Mouse (Mus musculus) CH12.LX (cell line): ENCODE measurements around the gene Mrpl52. TPM values are rescaled to one million over a fixed set of nuclear protein-coding genes. Genes with fewer than 3 reads are reported as not detected.

Experiments used
- DNase-seq: peaks from one replicate; pipeline ENCODE4 v3.0.0-alpha.2; 2013; ENCODE audit errors: extremely low read depth
- H3K27ac ChIP-seq: 2 replicates; pipeline ENCODE4 v1.5.1; 2012; ENCODE audit warnings: low read depth, mild to moderate bottlenecking, control low read depth, moderate library complexity; ENCODE audit not compliant: insufficient read depth
- H3K27me3 ChIP-seq: replicated peaks from 2 replicates; pipeline ENCODE3; 2012; ENCODE audit warnings: inconsistent platforms
- H3K36me3 ChIP-seq, 2 experiments: replicated peaks in 1 of 2; 2 replicates each; pipeline versions ENCODE3 to v1.6.1; 2012; ENCODE audit warnings: inconsistent platforms in 1 of 2, low read length in 1 of 2, mild to moderate bottlenecking in 1 of 2, mixed read lengths in 1 of 2, moderate library complexity in 1 of 2; ENCODE audit not compliant: control insufficient read depth in 1 of 2, insufficient read depth in 1 of 2
- H3K4me1 ChIP-seq, 2 experiments: 2 replicates each; pipeline ENCODE4 v1.6.1; 2012; ENCODE audit warnings: inconsistent platforms in 1 of 2, moderate library complexity in 1 of 2; ENCODE audit not compliant: insufficient read depth in 2 of 2, control insufficient read depth in 1 of 2
- H3K4me2 ChIP-seq: 2 replicates; pipeline ENCODE4 v1.6.1; 2012; ENCODE audit warnings: low read depth, mild to moderate bottlenecking, control low read depth; ENCODE audit not compliant: poor library complexity, insufficient read depth, severe bottlenecking
- H3K4me3 ChIP-seq, 3 experiments: fragments of 150-350 bp in 1 of 3; sonication (generic) in 1 of 3; replicated peaks in 1 of 3; 2 replicates each; pipeline versions ENCODE3 to v1.5.1; 2011 to 2012; ENCODE audit warnings: low read depth in 2 of 3, low read length in 2 of 3, mild to moderate bottlenecking in 2 of 3, moderate library complexity in 2 of 3, control low read depth in 1 of 3, improper control_type of control experiment in 1 of 3, inconsistent platforms in 1 of 3, mixed read lengths in 1 of 3; ENCODE audit not compliant: poor library complexity in 1 of 3
- H3K79me2 ChIP-seq: replicated peaks from 2 replicates; pipeline ENCODE4 v1.6.1; 2012; ENCODE audit warnings: mild to moderate bottlenecking, moderate library complexity; ENCODE audit not compliant: control insufficient read depth, poor library complexity, insufficient read depth, severe bottlenecking; ENCODE audit errors: extremely low read depth
- H3K9ac ChIP-seq: 2 replicates; pipeline ENCODE4 v1.6.1; 2012; ENCODE audit warnings: low read depth, mild to moderate bottlenecking, control low read depth, moderate library complexity; ENCODE audit not compliant: insufficient read depth
- H3K9me3 ChIP-seq: replicated peaks from 2 replicates; pipeline ENCODE3; 2012; ENCODE audit warnings: low read length, inconsistent platforms, mixed read lengths
- BHLHE40 ChIP-seq: IDR thresholded peaks from 2 replicates; pipeline ENCODE4 v1.6.1; 2011; ENCODE audit warnings: mild to moderate bottlenecking, low read depth, low read length, improper control_type of control experiment
- CHD1 ChIP-seq: IDR thresholded peaks from 2 replicates; pipeline ENCODE4 v1.6.1; 2012; ENCODE audit warnings: low read depth, low read length, improper control_type of control experiment, inconsistent platforms
- CHD2 ChIP-seq: IDR thresholded peaks from 2 replicates; pipeline ENCODE4 v1.6.1; 2011; ENCODE audit warnings: low read length, improper control_type of control experiment
- E2F4 ChIP-seq: IDR thresholded peaks from 2 replicates; pipeline ENCODE4 v1.6.1; 2011; ENCODE audit warnings: low read depth, low read length, improper control_type of control experiment; ENCODE audit not compliant: insufficient replicate concordance
- ELF1 ChIP-seq: IDR thresholded peaks from 2 replicates; pipeline ENCODE4 v1.6.1; 2014; ENCODE audit warnings: low read depth, mild to moderate bottlenecking, inconsistent platforms, low read length, improper control_type of control experiment
- EP300 ChIP-seq: IDR thresholded peaks from 2 replicates; pipeline ENCODE4 v1.6.1; 2011; ENCODE audit warnings: low read length, improper control_type of control experiment
- ETS1 ChIP-seq: conservative IDR thresholded peaks from 2 replicates; pipeline ENCODE4 v1.6.1; 2012; ENCODE audit warnings: low read depth, mild to moderate bottlenecking, inconsistent platforms, low read length, improper control_type of control experiment, moderate library complexity
- GABPA ChIP-seq: IDR thresholded peaks from 2 replicates; pipeline ENCODE4 v1.6.1; 2012; ENCODE audit warnings: low read depth, low read length, improper control_type of control experiment, inconsistent platforms; ENCODE audit not compliant: insufficient replicate concordance
- HCFC1 ChIP-seq: IDR thresholded peaks from 2 replicates; pipeline ENCODE4 v1.6.1; 2012; ENCODE audit warnings: low read depth, mild to moderate bottlenecking, inconsistent platforms, low read length, improper control_type of control experiment
- IRF4 ChIP-seq: IDR thresholded peaks from 2 replicates; pipeline ENCODE4 v1.6.1; 2014; ENCODE audit warnings: low read depth, mild to moderate bottlenecking, inconsistent platforms, low read length, improper control_type of control experiment
- JUN ChIP-seq: IDR thresholded peaks from 2 replicates; pipeline ENCODE4 v1.6.1; 2011; ENCODE audit warnings: low read depth, mild to moderate bottlenecking, low read length, improper control_type of control experiment, moderate library complexity; ENCODE audit not compliant: insufficient read depth
- JUND ChIP-seq: conservative IDR thresholded peaks from 2 replicates; pipeline ENCODE4 v1.6.1; 2011; ENCODE audit warnings: low read depth, low read length, improper control_type of control experiment
- MAX ChIP-seq: IDR thresholded peaks from 2 replicates; pipeline ENCODE4 v1.6.1; 2011; ENCODE audit warnings: low read length, improper control_type of control experiment
- MAZ ChIP-seq: IDR thresholded peaks from 2 replicates; pipeline ENCODE4 v1.6.1; 2012; ENCODE audit warnings: low read depth, mild to moderate bottlenecking, inconsistent platforms, low read length, improper control_type of control experiment, moderate library complexity
- MEF2A ChIP-seq: IDR thresholded peaks from 2 replicates; pipeline ENCODE4 v1.6.1; 2014; ENCODE audit warnings: low read depth, mild to moderate bottlenecking, inconsistent platforms, low read length, improper control_type of control experiment, borderline replicate concordance
- MXI1 ChIP-seq: IDR thresholded peaks from 2 replicates; pipeline ENCODE4 v1.6.1; 2011; ENCODE audit warnings: mild to moderate bottlenecking, low read depth, low read length, improper control_type of control experiment
- MYC ChIP-seq: IDR thresholded peaks from 2 replicates; pipeline ENCODE4 v1.6.1; 2011; ENCODE audit warnings: low read depth, mild to moderate bottlenecking, improper control_type of control experiment, low read length
- NELFE ChIP-seq: IDR thresholded peaks from 2 replicates; pipeline ENCODE4 v1.6.1; 2011; ENCODE audit warnings: low read depth, low read length, improper control_type of control experiment
- PAX5 ChIP-seq: IDR thresholded peaks from 2 replicates; pipeline ENCODE4 v1.6.1; 2012; ENCODE audit warnings: low read length, inconsistent platforms, mixed read lengths
- POLR2AphosphoS2 ChIP-seq: IDR thresholded peaks from 2 replicates; pipeline ENCODE4 v1.6.1; 2011; ENCODE audit warnings: low read depth, low read length, improper control_type of control experiment
- RCOR1 ChIP-seq: conservative IDR thresholded peaks from 2 replicates; pipeline ENCODE4 v1.6.1; 2012; ENCODE audit warnings: low read depth, mild to moderate bottlenecking, inconsistent platforms, low read length, improper control_type of control experiment
- SIN3A ChIP-seq: IDR thresholded peaks from 2 replicates; pipeline ENCODE4 v1.6.1; 2012; ENCODE audit warnings: low read length, improper control_type of control experiment, inconsistent platforms
- SMC3 ChIP-seq: IDR thresholded peaks from 2 replicates; pipeline ENCODE4 v1.6.1; 2011; ENCODE audit warnings: low read depth, low read length, improper control_type of control experiment
- TBP ChIP-seq: conservative IDR thresholded peaks from 2 replicates; pipeline ENCODE4 v1.6.1; 2011; ENCODE audit warnings: low read depth, low read length, improper control_type of control experiment
- USF2 ChIP-seq: conservative IDR thresholded peaks from 2 replicates; pipeline ENCODE4 v1.6.1; 2011; ENCODE audit warnings: low read depth, low read length, improper control_type of control experiment
- ZC3H11A ChIP-seq: IDR thresholded peaks from 2 replicates; pipeline ENCODE4 v1.6.1; 2012; ENCODE audit warnings: low read depth, mild to moderate bottlenecking, inconsistent platforms, low read length, improper control_type of control experiment
- ZMIZ1 ChIP-seq: IDR thresholded peaks from 2 replicates; pipeline ENCODE4 v1.6.1; 2012; ENCODE audit warnings: low read depth, mild to moderate bottlenecking, inconsistent platforms, low read length, improper control_type of control experiment
- ZNF384 ChIP-seq: IDR thresholded peaks from 2 replicates; pipeline ENCODE4 v1.6.1; 2012; ENCODE audit warnings: low read depth, low read length, improper control_type of control experiment, inconsistent platforms
- dilution Hi-C: fragments of 300-500 bp; cut with MboI; formaldehyde crosslinking; loops from 2 replicates; pipeline ENCODE4 v1.14.3; 2020; ENCODE audit warnings: low sequenced_read_pairs; ENCODE audit not compliant: extremely low pct_unique_long_range_greater_than_20kb, extremely low pct_ligation_motif_present
- in situ Hi-C: fragments of 300-500 bp; cut with MboI; formaldehyde crosslinking; loops from 3 replicates; pipeline ENCODE4 v1.14.3; 2019; ENCODE audit warnings: low sequenced_read_pairs, low pct_ligation_motif_present, low pct_unique_long_range_greater_than_20kb, mixed read lengths
- polyA plus RNA-seq: library from polyadenylated mRNA; unstranded; fragments of >175 nt; gene quantifications from 2 replicates; pipeline ENCODE4 v1.2.1, GENCODE M21; 2012; ENCODE audit warnings: low read depth; ENCODE audit not compliant: insufficient read length
- total RNA-seq, 2 experiments: library from RNA; depleted of rRNA; stranded (reverse); fragments of 300-350 nt in 1 of 2; fragments of >200 nt in 1 of 2; gene quantifications; 2 replicates each; pipeline ENCODE4 v1.2.3; 2012 to 2014

Gene Mrpl52
- total and polyA plus RNA-seq, 3 experiments = 87.9 to 309 (median 230) TPM

DNA sequence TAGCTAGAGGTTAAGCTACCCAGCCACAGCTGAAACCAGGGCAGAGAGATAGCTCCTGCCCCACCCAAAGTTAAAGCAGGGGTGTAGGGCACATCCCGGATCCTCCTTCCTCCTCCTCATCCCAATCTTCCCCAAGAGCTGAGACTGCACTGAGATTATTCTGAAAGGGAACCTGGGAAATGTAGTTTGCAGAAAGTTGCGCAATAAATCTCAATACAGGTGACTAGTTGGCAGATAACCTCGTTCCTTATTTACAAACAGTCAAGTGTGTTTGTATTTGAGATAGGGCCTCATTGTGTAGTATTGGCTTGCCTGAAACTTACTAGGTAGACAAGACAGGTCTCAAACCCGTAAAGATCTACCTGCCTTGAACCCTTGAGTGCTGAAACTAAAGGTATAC is 35.4 kb downstream of the Mrpl52 start:
- H3K79me2 ChIP-seq = peaks cover 3% of the 10 kb centered on the region; the same call in 1 of the 2 replicates
- H3K27me3 ChIP-seq = no peaks in the 10 kb centered on the region
- no peak for TF ChIP-seq POLR2AphosphoS2
- no peak for TF ChIP-seq ZC3H11A
- no peak for TF ChIP-seq GABPA
- no peak for TF ChIP-seq RCOR1
- TF ChIP-seq TBP = no peak
- TF ChIP-seq MXI1 = no peak
- no peak for TF ChIP-seq CHD2
- TF ChIP-seq ETS1 = no peak
- no peak for TF ChIP-seq SIN3A
- no peak for TF ChIP-seq USF2
- TF ChIP-seq MEF2A = no peak
- no peak for TF ChIP-seq NELFE
- TF ChIP-seq BHLHE40 = no peak
- peaks cover 6 to 16% of the 10 kb centered on the region in 2 experiments for H3K36me3 ChIP-seq
- in situ Hi-C loops (loop anchor here (10.0 kb wide), 1 partner anchor 53 kb away; the partner anchor contains the start of gene Prmt5), dilution Hi-C loops (no loop called here)
- H3K4me2 ChIP-seq = no peak overlapping the region
- H3K27ac ChIP-seq = no peak overlapping the region
- peaks cover 2% of the 10 kb centered on the region for H3K9me3 ChIP-seq
- H3K4me1 ChIP-seq = peaks cover 4 to 27% of the 10 kb centered on the region in 2 experiments; a peak in 3 of 4 replicates
- H3K4me3 ChIP-seq = no peak overlapping the region
- H3K9ac ChIP-seq = no peak overlapping the region
- no peak for DNase-seq

DNA sequence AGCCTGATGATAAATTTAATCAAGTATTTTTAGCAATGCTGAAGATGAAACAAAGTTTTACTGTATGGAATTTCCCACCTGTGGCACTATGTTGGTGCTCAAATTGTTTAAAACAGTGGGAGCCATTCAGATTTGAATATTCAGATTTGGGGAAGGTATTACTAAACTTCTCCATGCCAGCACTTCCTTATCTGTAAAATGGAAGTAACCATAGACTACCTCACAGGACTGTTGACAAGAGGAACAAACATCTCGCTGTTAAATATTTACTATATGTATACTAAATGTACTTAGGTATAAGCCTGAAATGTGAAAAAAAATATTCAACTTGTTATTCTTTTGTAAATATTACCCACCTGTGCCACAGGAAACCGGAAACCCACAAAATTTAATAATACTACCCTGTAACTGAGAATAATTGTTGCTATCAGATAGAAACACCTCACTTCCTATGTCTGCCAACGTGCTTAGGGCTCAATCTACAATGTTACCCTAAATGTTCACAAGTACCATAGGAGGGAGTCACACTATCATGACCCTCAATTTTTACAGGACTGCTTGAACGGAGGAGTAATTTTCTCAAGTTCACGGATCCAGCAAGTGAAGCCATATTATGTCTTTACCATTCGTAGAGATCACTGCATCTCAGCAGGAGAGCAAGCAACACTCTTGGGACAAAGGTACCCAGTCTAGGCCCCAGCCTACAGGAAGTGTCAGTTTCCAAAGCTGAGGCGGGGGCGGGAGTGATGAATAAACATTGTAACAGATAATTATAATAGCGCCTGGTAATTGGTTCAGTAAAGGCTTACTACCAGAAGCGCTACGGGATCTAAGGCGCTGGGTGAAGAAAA is 36.6 kb downstream of the Mrpl52 start:
- peak overlapping the region; percentile 68 to 96 (median 87) for H3K4me3 ChIP-seq
- H3K79me2 ChIP-seq = peaks cover 4% of the 10 kb centered on the region; the same call in 1 of the 2 replicates
- DNase-seq = peak; percentile 81
- peaks cover 18 to 28% of the 10 kb centered on the region in 2 experiments for H3K36me3 ChIP-seq
- peak overlapping the region; percentile 98 for H3K4me2 ChIP-seq
- no peaks in the 10 kb centered on the region for H3K9me3 ChIP-seq
- peak overlapping the region; percentile 74 for H3K9ac ChIP-seq
- in situ Hi-C loops (loop anchor here (10.0 kb wide), 1 partner anchor 51 kb away; the partner anchor contains the start of gene Prmt5), dilution Hi-C loops (no loop called here)
- H3K4me1 ChIP-seq = peaks cover 4 to 31% of the 10 kb centered on the region in 2 experiments; a peak in 3 of 4 replicates
- peak overlapping the region; percentile 99 for H3K27ac ChIP-seq
- no peaks in the 10 kb centered on the region for H3K27me3 ChIP-seq
- 0 out of 2 replicates have a peak, but pooled peaks have one; percentile 52 for TF ChIP-seq ZMIZ1
- peak; percentile 69 for TF ChIP-seq MEF2A
- peak; percentile 51; the same call in 1 of the 2 replicates for TF ChIP-seq POLR2AphosphoS2
- peak; percentile 67; the same call in 1 of the 2 replicates for TF ChIP-seq TBP
- no peak for TF ChIP-seq E2F4
- peak; percentile 88 for TF ChIP-seq JUND
- peak; percentile 85 for TF ChIP-seq ETS1
- peak; percentile 48; the same call in 1 of the 2 replicates for TF ChIP-seq MAX
- no peak for TF ChIP-seq SMC3
- TF ChIP-seq EP300 = peak; percentile 88
- TF ChIP-seq GABPA = no peak
- peak; percentile 50; the same call in 1 of the 2 replicates for TF ChIP-seq IRF4
- peak; percentile 75 for TF ChIP-seq CHD1
- peak; percentile 86 for TF ChIP-seq ELF1
- TF ChIP-seq CHD2 = peak; percentile 41; the same call in 1 of the 2 replicates
- peak; percentile 68 for TF ChIP-seq MAZ
- TF ChIP-seq HCFC1 = peak; percentile 24; the same call in 1 of the 2 replicates
- 0 out of 2 replicates have a peak, but pooled peaks have one; percentile 29 for TF ChIP-seq MYC
- peak; percentile 61 for TF ChIP-seq BHLHE40
- TF ChIP-seq SIN3A = peak; percentile 85; the same call in 1 of the 2 replicates
- TF ChIP-seq PAX5 = no peak
- no peak; the same call in 1 of the 2 replicates for TF ChIP-seq MXI1
- no peak for TF ChIP-seq ZNF384
- TF ChIP-seq JUN = peak; percentile 71
